Mouse (Mus musculus): ENCODE measurements at regions not wholly inside any gene's neighbourhood (a gene's known extent, or its start where the extent isn't known, plus 50 kb on each side); places are given as distances from the start of the nearest gene placed in this dataset.
"Not testable (repeated sequence)": the region's sequence is repeated elsewhere in the genome, so short reads cannot be mapped to it uniquely, and the experiment has no call there.

DNA sequence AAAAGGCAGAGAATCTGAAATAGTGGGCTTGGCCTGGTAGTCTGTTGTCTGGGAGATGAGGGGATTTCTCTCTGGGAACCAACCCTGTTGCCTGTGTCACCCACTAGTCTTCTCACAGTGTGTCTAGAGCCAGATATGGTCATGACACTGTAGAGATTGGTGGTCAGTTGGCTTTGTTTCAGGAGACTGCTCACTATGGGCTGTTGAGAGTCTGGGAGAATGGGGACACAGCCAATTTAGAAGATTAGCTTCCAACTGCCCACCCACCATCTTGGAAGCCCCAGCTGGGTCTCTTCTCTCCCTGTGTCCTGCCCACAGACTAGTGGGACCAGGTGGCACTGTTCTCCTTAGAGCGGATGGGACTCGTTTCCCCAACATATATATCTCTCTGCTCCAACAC, 320.4 kb downstream of the Fgf9 start:
- DNase-seq (ENCODE audit: extremely low read depth, low read depth, low spot score): no peak

DNA sequence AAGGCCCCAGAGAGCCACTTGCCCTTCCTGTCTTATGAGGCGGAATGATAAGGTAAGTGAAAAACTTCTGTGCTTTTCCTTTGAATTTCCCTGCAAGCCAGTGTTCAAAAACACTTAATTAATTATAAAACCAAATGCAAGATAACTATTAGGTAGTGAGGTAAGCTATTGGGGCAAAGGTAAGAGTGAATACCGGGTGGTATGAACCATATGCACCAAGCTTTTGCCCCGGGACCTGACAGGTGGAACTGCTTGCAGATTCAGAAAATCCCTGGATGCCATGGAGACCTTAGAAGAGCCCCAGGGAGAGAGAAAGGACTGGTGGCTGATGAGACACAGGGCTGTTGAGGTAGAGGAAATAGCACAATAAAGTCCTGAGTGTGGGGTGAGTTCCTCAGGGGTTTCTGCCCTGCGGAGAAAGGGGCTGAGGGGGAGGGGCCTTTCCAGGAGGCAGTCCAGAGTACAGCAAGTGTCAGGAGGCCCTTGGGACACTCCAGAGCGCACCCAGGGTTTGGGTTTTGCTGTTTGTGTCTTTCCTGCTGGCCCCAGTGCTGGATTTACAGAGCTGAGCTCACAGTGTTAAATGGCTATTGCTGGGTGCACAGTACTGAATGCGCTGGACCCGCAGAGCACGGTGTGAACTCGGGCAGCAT, 317.1 kb downstream of the Fgf9 start:
- DNase-seq (ENCODE audit: extremely low read depth, low read depth, low spot score): no peak

DNA sequence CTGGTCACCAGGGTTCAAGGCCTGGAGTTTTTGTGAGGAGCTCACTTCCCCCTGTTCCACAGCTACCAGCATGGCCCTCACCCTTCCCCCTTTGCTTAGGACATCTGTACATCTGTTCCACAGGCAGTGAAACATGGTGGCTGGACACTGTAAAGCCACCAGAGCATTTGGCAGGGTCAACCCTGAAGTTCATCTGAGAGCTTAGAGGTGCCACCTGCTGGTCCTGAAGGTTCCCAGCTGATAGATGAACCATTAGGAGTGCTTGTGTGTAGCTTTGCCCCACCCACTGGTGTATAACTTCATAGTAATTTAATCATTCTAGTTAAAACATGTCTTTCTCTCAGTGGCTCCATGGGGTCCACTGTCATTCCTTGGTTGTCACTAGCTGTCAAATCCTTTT, 304.7 kb downstream of the Fgf9 start:
- DNase-seq (ENCODE audit: extremely low read depth, low read depth, low spot score): no peak

DNA sequence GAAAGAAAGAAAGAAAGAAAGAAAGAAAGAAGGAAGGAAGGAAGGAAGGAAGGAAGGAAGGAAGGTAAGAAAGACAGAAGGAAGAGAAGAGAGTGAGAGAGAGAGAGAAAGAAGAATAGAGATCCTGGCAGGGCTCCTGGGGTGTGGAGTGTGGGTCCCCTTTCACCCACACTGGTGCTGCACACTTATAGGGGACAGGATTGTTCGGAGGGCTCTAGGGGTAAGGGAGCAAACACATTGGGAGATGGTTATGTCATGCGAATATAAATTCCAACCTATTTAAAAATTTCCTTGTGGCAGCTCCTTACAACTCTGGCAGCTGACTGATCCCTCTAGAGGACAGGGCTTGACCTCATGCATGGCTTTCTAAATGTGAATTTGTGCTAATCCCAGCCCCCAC, 286.5 kb downstream of the Fgf9 start:
- DNase-seq (ENCODE audit: extremely low read depth, low read depth, low spot score): no peak

- DNase-seq (ENCODE audit: extremely low read depth, low read depth, low spot score): no peak
Observed at GRCm38 (mm10) chr14:58352986-58353385, 282.6 kb downstream of the Fgf9 start.

GRCm38 (mm10) chr14:58336148-58336547, 265.8 kb downstream of the Fgf9 start:
- DNase-seq (ENCODE audit: extremely low read depth, low read depth, low spot score): no peak

DNA sequence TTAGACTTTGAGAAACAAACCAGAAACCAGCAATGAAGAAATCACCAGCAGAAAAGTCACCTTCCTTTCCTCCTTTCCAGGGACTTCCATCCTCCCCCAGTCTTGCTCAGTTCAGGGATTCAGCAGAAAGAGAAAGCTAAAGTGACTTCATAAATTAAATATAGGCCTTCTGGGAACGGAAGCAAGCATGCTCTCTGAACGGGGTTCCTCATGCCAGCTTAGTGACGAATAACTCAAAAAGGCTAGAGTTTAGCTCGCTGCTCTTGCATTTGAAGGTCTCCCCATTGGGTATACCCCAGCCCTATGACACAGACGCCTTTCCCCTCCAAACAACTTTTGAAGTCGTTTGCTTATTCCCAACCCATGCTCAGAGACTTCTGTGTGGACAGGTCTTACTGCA, 252.8 kb downstream of the Fgf9 start:
- DNase-seq (ENCODE audit: extremely low read depth, low read depth, low spot score): no peak

GRCm38 (mm10) chr14:58322461-58322860, 252.1 kb downstream of the Fgf9 start:
- no peak for DNase-seq (ENCODE audit: extremely low read depth, low read depth, low spot score)

DNA sequence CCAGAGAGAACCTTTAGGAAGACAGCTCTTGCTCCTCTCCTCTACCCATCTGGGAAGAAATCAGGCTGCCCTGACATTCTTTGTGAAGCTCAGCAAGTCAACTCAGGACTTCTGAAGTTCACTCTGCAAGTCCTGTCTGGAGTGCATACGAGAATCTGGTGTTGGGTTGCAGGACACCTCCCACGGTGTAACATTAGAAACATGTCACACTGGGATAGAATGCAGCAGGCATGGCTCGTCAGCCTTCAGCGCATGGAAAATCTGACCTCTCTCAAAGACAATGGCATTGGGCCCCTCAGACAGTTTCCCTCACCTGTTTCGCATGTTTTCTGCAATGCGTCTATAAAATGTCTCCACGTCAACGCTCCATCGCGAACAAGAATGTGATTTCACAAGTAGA, 251.5 kb downstream of the Fgf9 start:
- DNase-seq (ENCODE audit: extremely low read depth, low read depth, low spot score): no peak

- DNase-seq (ENCODE audit: extremely low read depth, low read depth, low spot score): no peak
Observed at GRCm38 (mm10) chr14:58321234-58321633, 250.9 kb downstream of the Fgf9 start.

DNA sequence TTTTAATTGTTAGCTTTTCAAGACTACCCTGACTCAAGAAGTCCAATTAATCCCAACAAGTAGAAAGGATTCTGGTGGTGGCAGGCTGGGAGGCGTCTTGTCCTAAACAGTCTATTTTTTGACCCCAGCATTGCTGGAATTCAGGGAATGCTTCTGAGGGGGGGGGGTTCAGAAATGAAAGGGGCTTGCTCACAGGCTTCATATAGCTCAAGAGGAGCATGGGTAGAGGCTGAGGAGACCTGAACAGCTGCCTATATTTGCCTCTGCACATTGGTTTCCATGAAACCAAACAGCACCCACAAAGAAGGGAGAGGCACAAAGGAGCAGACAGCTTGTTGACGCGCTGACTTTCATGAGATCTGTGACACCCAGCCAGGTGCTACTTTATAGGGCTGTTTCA, 247.3 kb downstream of the Fgf9 start:
- no peak for DNase-seq (ENCODE audit: extremely low read depth, low read depth, low spot score)

GRCm38 (mm10) chr14:58317231-58317630, 246.9 kb downstream of the Fgf9 start:
- DNase-seq (ENCODE audit: extremely low read depth, low read depth, low spot score): no peak

GRCm38 (mm10) chr14:58307695-58308094, 237.3 kb downstream of the Fgf9 start:
- DNase-seq (ENCODE audit: extremely low read depth, low read depth, low spot score): no peak

GRCm38 (mm10) chr14:58306832-58307521, 236.6 kb downstream of the Fgf9 start:
- DNase-seq (ENCODE audit: extremely low read depth, low read depth, low spot score): no peak

GRCm38 (mm10) chr14:58300411-58300887, 230.1 kb downstream of the Fgf9 start:
- DNase-seq (ENCODE audit: extremely low read depth, low read depth, low spot score): no peak

GRCm38 (mm10) chr14:58286007-58286525, 215.7 kb downstream of the Fgf9 start:
- DNase-seq (ENCODE audit: extremely low read depth, low read depth, low spot score): no peak

- DNase-seq (ENCODE audit: extremely low read depth, low read depth, low spot score): no peak
Observed at GRCm38 (mm10) chr14:58282708-58283290, 212.5 kb downstream of the Fgf9 start.

DNA sequence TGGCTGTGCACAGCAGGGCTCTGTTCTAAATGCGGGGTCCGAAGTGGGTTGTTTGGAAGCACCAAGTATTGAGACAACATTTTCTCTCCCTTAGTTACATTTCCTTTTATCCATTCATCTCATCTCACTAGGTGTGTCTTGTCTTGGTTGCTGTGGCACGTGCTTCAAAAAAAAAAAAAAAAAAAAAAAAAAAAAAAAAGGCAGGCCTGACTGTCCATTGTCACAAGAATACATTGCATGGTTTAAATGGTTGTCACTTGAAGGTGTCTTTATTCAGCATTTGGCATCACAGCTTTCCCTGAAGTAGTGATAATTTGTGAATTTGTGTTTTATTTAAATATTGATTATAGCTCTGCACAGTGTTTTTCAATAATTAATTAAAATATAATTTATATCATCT, 211.9 kb downstream of the Fgf9 start:
- DNase-seq (ENCODE audit: extremely low read depth, low read depth, low spot score): no peak

- not testable (repeated sequence) for DNase-seq (ENCODE audit: extremely low read depth, low read depth, low spot score)
Observed at GRCm38 (mm10) chr14:58274440-58274839, 204.1 kb downstream of the Fgf9 start.

DNA sequence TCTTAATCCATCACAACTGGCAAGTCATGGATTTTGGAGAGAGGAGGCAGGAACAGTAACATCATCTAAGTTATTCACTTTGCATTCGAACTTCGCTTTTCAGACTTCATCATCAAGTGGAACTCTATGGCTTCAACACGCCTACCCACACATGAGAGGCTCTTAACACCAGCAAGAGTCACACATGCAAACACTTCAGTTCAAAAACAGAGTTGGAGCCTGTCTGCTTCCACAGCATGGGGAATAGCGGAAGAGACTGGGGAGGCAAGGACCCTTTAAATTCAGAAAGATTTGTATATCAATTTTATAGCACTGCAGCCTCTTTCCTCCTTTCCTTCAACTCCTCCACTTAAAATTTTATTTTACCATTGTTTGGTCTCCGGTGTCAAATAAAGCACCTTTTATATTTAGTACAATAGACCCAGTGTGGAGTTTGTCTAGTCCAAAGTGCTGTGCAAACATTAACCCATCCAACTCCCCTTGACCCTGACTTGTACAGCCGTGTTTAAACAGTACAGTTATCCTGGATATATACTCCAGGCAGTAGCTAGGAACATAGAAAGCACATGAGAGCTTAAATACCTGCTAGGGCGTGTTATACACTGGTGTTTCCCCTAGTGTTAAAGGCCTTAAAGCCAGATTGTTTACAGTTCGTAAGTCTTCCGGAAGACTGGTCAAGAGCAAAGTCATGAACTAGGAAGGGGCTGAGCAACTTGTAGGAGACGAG, 203.5 kb downstream of the Fgf9 start:
- no peak for DNase-seq (ENCODE audit: extremely low read depth, low read depth, low spot score)

GRCm38 (mm10) chr14:58265373-58265772, 195.0 kb downstream of the Fgf9 start:
- no peak for DNase-seq (ENCODE audit: extremely low read depth, low read depth, low spot score)
